Mouse (Mus musculus) small intestine, adult 2 months (tissue): ENCODE results near the gene Pla2g7.

Source experiments
- CTCF ChIP-seq: fragments of 200-500 bp; IDR thresholded peaks from 2 replicates; pipeline ENCODE4 v1.5.1; 2012; ENCODE audit warnings: low read depth, mild to moderate bottlenecking, control low read depth, inconsistent platforms, low read length, moderate library complexity, mixed read lengths; ENCODE audit not compliant: insufficient replicate concordance, insufficient read length; ENCODE audit errors: extremely low read depth
- POLR2A ChIP-seq: fragments of 200-500 bp; IDR thresholded peaks from 2 replicates; pipeline ENCODE4 v1.6.1; 2012; ENCODE audit warnings: low read depth, mild to moderate bottlenecking, control low read depth, inconsistent platforms, low read length, moderate library complexity

GRCm38 (mm10) chr17:43544040-43544439, 23.9 kb upstream of the Pla2g7 start:
- TF ChIP-seq CTCF (no peak), POLR2A (no peak)
